Mouse (Mus musculus) midbrain, postnatal 0 days (tissue): ENCODE data around the gene Morc2b. TPM values are rescaled to one million over a fixed set of nuclear protein-coding genes. Genes with fewer than 3 reads are reported as not detected.
"Not testable (repeated sequence)": the region's sequence is repeated elsewhere in the genome, so short reads cannot be mapped to it uniquely, and the experiment has no call there.

Experiments used
- ATAC-seq: fragments of 200-750 bp; cut with Nextera tagmentation; 2 replicates; pipeline ENCODE4 v1.8.0; 2017; ENCODE audit warnings: moderate number of reproducible peaks, mild to moderate bottlenecking, moderate TSS enrichment, moderate library complexity; ENCODE audit not compliant: low FRiP score
- DNase-seq: peaks from one replicate; pipeline ENCODE4 v3.0.0-alpha.2; 2015; ENCODE audit warnings: low spot score
- H3K27ac ChIP-seq: fragments of 300-500 bp; sonication (generic); 2 replicates; pipeline ENCODE4 v1.5.1; 2014; ENCODE audit warnings: low read depth, mild to moderate bottlenecking, low read length, mixed read lengths
- H3K27me3 ChIP-seq: fragments of 300-500 bp; sonication (generic); 2 replicates; pipeline ENCODE4 v1.6.1; 2014; ENCODE audit warnings: low read length, control low read depth, mixed read lengths; ENCODE audit not compliant: insufficient read depth
- H3K36me3 ChIP-seq: fragments of 300-500 bp; sonication (generic); 2 replicates; pipeline ENCODE4 v1.6.1; 2014; ENCODE audit warnings: low read length, control low read depth, mixed read lengths; ENCODE audit not compliant: insufficient read depth
- H3K4me1 ChIP-seq: fragments of 300-500 bp; sonication (generic); 2 replicates; pipeline ENCODE4 v1.6.1; 2014; ENCODE audit warnings: mild to moderate bottlenecking, control low read depth, antibody characterized with exemption, low read length, mixed read lengths; ENCODE audit not compliant: insufficient read depth
- H3K4me2 ChIP-seq: fragments of 300-500 bp; sonication (generic); 2 replicates; pipeline ENCODE4 v1.6.1; 2014; ENCODE audit warnings: low read depth, mild to moderate bottlenecking, low read length, mixed read lengths; ENCODE audit not compliant: poor library complexity, severe bottlenecking
- H3K4me3 ChIP-seq: fragments of 300-500 bp; sonication (generic); 2 replicates; pipeline ENCODE4 v1.5.1; 2014; ENCODE audit warnings: low read depth, mild to moderate bottlenecking, low read length, moderate library complexity
- H3K9ac ChIP-seq: fragments of 300-500 bp; sonication (generic); replicated peaks from 2 replicates; pipeline ENCODE4 v1.6.1; 2014; ENCODE audit warnings: mild to moderate bottlenecking, low read length, moderate library complexity, mixed read lengths; ENCODE audit not compliant: poor library complexity, severe bottlenecking
- H3K9me3 ChIP-seq: fragments of 300-500 bp; sonication (generic); 2 replicates; pipeline ENCODE4 v1.6.1; 2016; ENCODE audit warnings: low read length, control low read depth
- CTCF ChIP-seq: IDR thresholded peaks from 2 replicates; pipeline ENCODE4 v1.5.1; 2016; ENCODE audit warnings: antibody characterized with exemption, mild to moderate bottlenecking
- WGBS: fragments of 180-500 bp; shearing (Covaris S2); extraction: QIAGEN DNeasy Blood & Tissue Kit; methylation state at CpG from one replicate; pipeline ENCODE4 v1.1.7; 2014; 5-methylcytosine and 5-hydroxymethylcytosine counted together
- polyA plus RNA-seq: library from polyadenylated mRNA; unstranded; fragments of >200 nt; fragmentation: Nextera tagmentation; extraction: Ambion mirVana; gene quantifications from 2 replicates; pipeline ENCODE4 v1.2.1, GENCODE M21; 2015
- total RNA-seq: library from RNA; depleted of rRNA; stranded (reverse); fragments of >200 nt; gene quantifications from 2 replicates; pipeline ENCODE4 v1.2.3, GENCODE M21; 2014; rRNA removed

The Morc2b gene
- 0.09 and 0.11 TPM in 2 replicates for total RNA-seq
- polyA plus RNA-seq = 0.15 and 0.27 TPM in 2 replicates

DNA sequence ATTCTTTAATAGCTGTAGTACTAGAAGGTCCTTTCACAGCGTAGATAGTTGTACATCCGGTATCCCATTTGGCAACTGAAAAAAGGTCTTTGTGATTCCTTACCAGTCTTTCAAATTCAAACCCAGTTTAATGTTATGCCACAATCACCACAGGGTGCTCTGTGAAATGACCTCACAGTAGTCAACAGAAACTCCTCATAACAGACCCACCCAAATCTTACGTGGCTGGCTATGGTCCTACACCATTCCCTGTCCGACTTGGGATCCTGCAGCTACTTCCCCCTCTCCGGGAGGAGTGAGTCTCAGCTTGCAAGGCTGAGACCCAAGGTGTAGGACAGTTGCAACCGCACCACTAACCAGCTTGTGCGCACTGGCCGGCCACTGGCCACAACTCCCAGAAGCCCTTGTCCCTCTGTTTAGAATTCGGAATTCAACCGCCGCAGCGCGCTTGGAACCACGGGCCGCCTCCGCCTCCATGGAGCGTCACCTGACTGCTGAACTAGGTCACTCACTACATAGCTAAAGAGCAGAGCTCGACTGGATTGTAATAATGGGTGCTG is at the start of gene Morc2b:
Morc2b (minus strand) TSS at position 423 of the 560 bp plus-strand sequence.
- no peak within 1 kb of the TSS for H3K27ac ChIP-seq
- H3K4me1 ChIP-seq = no peaks in the 10 kb centered on the region
- H3K36me3 ChIP-seq = no peaks in the 10 kb centered on the region
- 77% methylated on average over 18 of the region's 18 CpGs for WGBS
- H3K9ac ChIP-seq = no peak within 1 kb of the TSS
- H3K4me3 ChIP-seq = no peak within 1 kb of the TSS
- no peak within 1 kb of the TSS for H3K4me2 ChIP-seq
- H3K9me3 ChIP-seq = peaks cover 17% of the 10 kb centered on the region
- DNase-seq = no peak
- no peak for TF ChIP-seq CTCF
- H3K27me3 ChIP-seq = no peaks in the 10 kb centered on the region
- no peak for ATAC-seq

DNA sequence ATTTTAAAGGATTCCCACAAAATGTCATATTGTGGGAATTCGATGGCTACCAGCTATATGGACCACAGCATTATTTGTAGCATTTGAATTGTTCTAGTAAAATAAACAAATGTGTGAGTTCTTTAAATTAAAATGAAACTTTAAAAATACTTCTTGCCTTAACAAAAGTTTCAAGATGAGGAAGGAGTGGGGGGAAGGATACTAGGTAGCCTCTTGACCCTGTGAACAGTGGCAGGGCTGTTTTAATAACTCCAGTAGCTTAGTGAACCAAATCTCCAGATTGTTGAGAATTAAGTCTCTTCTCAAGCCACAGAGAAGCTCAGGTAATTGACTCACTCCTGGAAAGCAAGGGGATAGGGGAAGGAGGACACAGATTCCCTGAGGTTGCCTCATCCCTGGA is 28.7 kb upstream of the Morc2b start, which contains the start of gene Olfr55:
Olfr55 (plus strand) TSS at position 301 of the 400 bp plus-strand sequence.
- not testable (repeated sequence) for H3K4me1 ChIP-seq, H3K4me2 ChIP-seq, H3K27ac ChIP-seq, H3K36me3 ChIP-seq, H3K27me3 ChIP-seq, H3K9ac ChIP-seq, H3K4me3 ChIP-seq, ATAC-seq, H3K9me3 ChIP-seq, DNase-seq
- 78% methylated on average over 1 of the region's 1 CpGs for WGBS

DNA sequence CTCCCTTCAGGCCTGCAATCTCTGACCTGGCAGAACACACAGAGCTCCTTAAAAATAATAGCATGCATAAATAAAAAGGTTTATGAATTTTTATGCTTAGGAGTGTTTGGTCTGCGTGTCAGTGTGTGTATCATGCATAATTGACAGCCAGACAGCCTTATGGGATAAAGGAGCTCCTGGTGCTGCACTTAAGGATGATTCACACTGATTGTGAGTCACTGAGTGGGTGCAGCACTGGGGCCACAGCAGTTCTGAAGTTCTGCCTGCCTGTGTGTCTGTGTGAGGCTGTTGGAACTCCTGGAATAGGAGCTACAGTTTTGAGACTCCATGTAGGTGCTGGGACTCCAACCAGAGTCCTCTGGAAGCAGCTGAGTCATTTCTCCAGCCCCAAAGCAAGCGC is 13.2 kb downstream of the Morc2b start:
- no peak for DNase-seq
- Histone ChIP-seq H3K9ac (no peak overlapping the region), H3K36me3 (no peaks in the 10 kb centered on the region), H3K4me1 (no peaks in the 10 kb centered on the region), H3K27ac (no peak overlapping the region), H3K27me3 (no peaks in the 10 kb centered on the region), H3K4me3 (no peak overlapping the region), H3K4me2 (no peak overlapping the region), H3K9me3 (no peaks in the 10 kb centered on the region)
- no peak for ATAC-seq
- TF ChIP-seq CTCF = no peak
- WGBS = 56% methylated on average over 2 of the region's 2 CpGs

- H3K27me3 ChIP-seq = no peaks in the 10 kb centered on the region
- no peak for ATAC-seq
- no peaks in the 10 kb centered on the region for H3K9me3 ChIP-seq
- H3K4me1 ChIP-seq = no peaks in the 10 kb centered on the region
- DNase-seq = no peak
- H3K36me3 ChIP-seq = no peaks in the 10 kb centered on the region
- no peak for TF ChIP-seq CTCF
- no peak overlapping the region for H3K27ac ChIP-seq
- no peak overlapping the region for H3K4me3 ChIP-seq
- no peak overlapping the region for H3K4me2 ChIP-seq
- H3K9ac ChIP-seq = no peak overlapping the region
These were observed 14.9 kb downstream of the Morc2b start for GRCm38 (mm10) chr17:33124546-33124945.

DNA sequence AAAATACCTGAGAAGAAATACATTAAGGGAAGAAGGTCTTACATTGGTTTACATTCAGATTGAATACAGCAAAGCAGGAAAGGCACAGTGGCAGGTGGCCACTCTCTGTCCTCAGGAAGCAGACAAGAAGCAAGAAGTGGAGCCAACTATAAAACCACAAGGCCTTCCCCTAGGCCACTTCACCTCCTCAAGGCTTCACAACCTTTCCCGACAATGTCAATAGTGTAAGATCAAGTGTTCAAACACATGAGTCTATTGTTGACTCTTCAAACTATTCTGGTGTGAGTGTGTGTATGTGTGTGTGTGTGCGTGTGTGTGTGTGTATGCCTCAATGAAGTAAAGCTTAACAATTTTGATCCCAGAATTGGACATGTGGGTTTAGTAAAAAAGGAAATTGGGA is 42.1 kb downstream of the Morc2b start:
- Histone ChIP-seq H3K27ac (no peak overlapping the region), H3K9ac (no peak overlapping the region), H3K27me3 (no peaks in the 10 kb centered on the region), H3K4me1 (no peaks in the 10 kb centered on the region), H3K4me3 (no peak overlapping the region), H3K36me3 (no peaks in the 10 kb centered on the region), H3K9me3 (no peaks in the 10 kb centered on the region), H3K4me2 (no peak overlapping the region)
- WGBS = 94% methylated on average over 2 of the region's 2 CpGs
- DNase-seq = no peak
- ATAC-seq = no peak
- no peak for TF ChIP-seq CTCF

DNA sequence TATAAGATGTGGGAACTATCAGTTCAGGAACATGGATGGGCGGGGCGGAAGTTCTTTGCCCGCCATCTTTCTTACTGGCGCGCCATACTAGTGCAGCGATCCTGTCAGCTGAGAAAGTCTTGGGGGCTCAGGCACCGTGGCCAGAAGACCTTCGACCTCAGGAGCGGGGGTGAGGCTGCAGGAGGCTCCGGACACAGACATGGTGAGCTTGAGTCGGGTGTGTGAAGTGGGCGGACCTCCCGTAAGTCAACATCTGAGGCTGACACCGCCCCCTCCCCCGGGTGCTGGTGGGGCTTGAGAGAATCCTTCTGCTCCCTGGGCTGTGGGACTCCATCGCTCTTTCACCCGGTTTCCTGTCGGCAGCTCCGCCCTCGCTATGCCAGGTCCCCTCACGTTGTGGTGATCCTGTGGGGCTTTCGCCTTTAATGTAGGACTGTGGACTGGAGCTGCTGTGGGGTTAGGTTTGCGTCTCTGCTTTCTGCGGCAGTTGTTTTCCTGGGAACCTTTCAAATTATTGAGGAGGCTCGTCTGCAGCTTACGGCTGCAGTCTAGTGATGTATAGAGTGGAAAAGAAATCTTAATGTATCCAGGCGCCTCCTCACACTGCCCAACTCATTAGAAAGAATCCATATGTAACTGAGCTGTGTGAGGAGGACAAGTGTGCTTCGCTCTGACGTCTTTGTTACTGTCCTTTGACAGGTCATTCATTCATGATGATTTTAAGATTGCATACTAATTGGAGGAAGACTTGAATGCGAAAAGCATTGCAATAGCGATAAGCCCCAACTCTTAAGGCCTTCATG is 46.9 kb downstream of the Morc2b start:
- ATAC-seq (peak; percentile 77), DNase-seq (peak; percentile 88)
- WGBS = under 1% methylated on average over 31 of the region's 31 CpGs
- TF ChIP-seq CTCF = no peak
- Histone ChIP-seq H3K36me3 (no peaks in the 10 kb centered on the region), H3K4me1 (peaks cover 4% of the 10 kb centered on the region; the same call in 1 of the 2 replicates), H3K9ac (peak overlapping the region; percentile 85), H3K9me3 (no peaks in the 10 kb centered on the region), H3K4me2 (peak overlapping the region; percentile 49), H3K4me3 (peak overlapping the region; percentile 71), H3K27me3 (no peaks in the 10 kb centered on the region), H3K27ac (peak overlapping the region; percentile 91)
